ENCODE assay signal across 17 mouse cellular contexts in the genomic region with DNA sequence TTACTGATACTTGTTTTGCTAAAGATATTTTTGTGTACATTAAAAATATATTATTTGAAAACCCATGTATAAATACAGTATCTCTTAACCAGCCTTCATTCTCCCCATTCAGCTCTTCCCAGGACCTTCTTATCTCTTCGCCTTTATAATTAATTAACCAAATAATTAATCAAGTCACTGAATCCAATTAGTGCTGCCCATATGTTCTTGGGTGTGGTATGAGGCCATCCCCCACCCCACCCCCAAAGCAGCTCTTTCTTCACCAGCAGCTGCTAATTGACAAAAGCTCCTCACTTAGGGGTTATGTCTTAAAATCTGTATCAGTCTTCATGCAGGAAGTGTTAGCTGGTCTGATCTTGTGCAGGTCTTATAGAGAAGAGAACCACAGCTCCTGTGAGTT.
"Had no signal": no experiment of that assay in that cellular context is flagged by ENCODE, and none has a peak within 500 bp of the region (broad histone marks: within the 10 kb centered on the region; RNA-seq: fewer than 3 reads in every experiment).

No protein-coding gene starts in this region.

- H3K4me3 ChIP-seq: kidney, embryonic 15.5 days; left cerebral cortex, adult 2 months; liver, embryonic 13.5 days; midbrain, embryonic 15.5 days; myocyte; stomach, embryonic 15.5 days had no signal

- H3K4me2 ChIP-seq: kidney, embryonic 15.5 days; liver, embryonic 13.5 days; midbrain, embryonic 11.5 days; midbrain, embryonic 15.5 days; stomach, embryonic 15.5 days had no signal

- H3K27me3 ChIP-seq: kidney, embryonic 15.5 days; liver, embryonic 13.5 days; midbrain, embryonic 15.5 days; stomach, embryonic 15.5 days had no signal

- ATAC-seq: midbrain, embryonic 15.5 days had no signal

- H3K27ac ChIP-seq: kidney, embryonic 15.5 days; left cerebral cortex, adult 2 months; liver, embryonic 13.5 days; midbrain, embryonic 15.5 days; stomach, embryonic 15.5 days had no signal

- H3K36me3 ChIP-seq: kidney, embryonic 15.5 days; liver, embryonic 13.5 days; midbrain, embryonic 15.5 days; stomach, embryonic 15.5 days had no signal

- H3K4me1 ChIP-seq: kidney, embryonic 15.5 days; liver, embryonic 13.5 days; midbrain, embryonic 15.5 days; stomach, embryonic 15.5 days had no signal

- DNase-seq: kidney, adult 8-10 months; kidney, postnatal 10 days; kidney, postnatal 36 days; layer of hippocampus, postnatal 36 days; liver, embryonic 13.5 days; lung, adult 2 months; lung, postnatal 14 days; lung, postnatal 4 days; right cerebral cortex, postnatal 25 days; spleen, adult 18-20 months; thymus, postnatal 25 days had no signal

- H3K9me3 ChIP-seq: kidney, embryonic 15.5 days; liver, embryonic 13.5 days; midbrain, embryonic 15.5 days; stomach, embryonic 15.5 days had no signal

- H3K9ac ChIP-seq: kidney, embryonic 15.5 days; liver, embryonic 13.5 days; midbrain, embryonic 15.5 days; stomach, embryonic 15.5 days had no signal
